Mouse (Mus musculus): ENCODE results near the gene Gm4491. TPM values are rescaled to one million over a fixed set of nuclear protein-coding genes. Genes with fewer than 3 reads are reported as not detected.

Gm4491 gene
- polyA plus RNA-seq (2015; fragmentation: Nextera tagmentation; extraction: Ambion mirVana), result not detected in 2 replicates

DNA sequence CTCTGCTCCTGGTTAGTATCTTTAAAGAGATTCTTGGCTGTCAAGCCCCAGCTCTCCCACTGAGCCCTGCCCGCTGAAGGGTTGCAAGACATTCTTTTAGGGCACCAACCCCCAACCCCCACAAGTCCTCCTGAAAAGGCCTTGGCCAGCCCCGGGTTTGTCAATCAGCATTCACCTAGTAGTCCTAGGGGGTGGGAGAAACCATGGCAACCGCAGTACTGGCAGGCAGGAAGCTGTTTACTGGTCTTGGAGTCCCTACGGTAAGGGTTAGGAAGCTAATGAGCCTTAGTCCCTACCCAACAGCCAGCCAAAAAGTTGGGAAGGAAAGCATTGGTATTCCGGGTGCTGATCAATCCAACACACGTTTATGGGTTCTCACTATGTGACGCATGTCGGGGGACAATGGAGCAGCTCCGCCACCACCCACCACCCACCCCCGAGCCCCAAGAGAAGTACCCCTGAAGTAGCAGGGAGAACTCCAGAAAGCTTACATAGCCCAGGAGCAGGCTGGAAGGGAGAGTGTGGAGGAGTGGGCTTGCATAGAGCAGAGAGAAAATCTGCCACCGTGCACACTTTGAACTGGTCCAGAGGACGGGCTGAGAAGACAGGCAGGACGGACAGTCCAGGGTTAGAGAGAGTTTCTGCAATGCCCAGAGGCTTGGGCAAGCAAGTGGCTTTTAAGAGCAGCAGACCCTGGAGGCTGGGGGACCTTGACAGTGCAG is at the start of gene Gm4491:
TSS of gene Gm4491 (minus strand) at position 61 of the 722 bp plus-strand sequence.

GRCm38 (mm10) chr14:57133161-57133661 is 17.5 kb upstream of the Gm4491 start, which contains the start of gene Gjb6:
TSS of gene Gjb6 (minus strand) at chr14:57133611.

GRCm38 (mm10) chr14:57104106-57105023 is 11.3 kb downstream of the Gm4491 start, which contains the start of gene Gjb2:
TSS of gene Gjb2 (minus strand) at chr14:57104702.

Other genes starting within 250 kb of the Gm4491 start
- 19.7 and 20.2 TPM in 2 replicates for gene Zmym2, start 229.2 kb downstream of the Gm4491 start, polyA plus RNA-seq (2015; fragmentation: Nextera tagmentation; extraction: Ambion mirVana)
- 0.11 and 0.38 TPM in 2 replicates for gene Gja3, start 57.8 kb downstream of the Gm4491 start, polyA plus RNA-seq (2015; fragmentation: Nextera tagmentation; extraction: Ambion mirVana)
- gene Gjb2, start 11.2 kb downstream of the Gm4491 start, polyA plus RNA-seq (2015; fragmentation: Nextera tagmentation; extraction: Ambion mirVana), result 2.5 and 4.2 TPM in 2 replicates
- not detected in 2 replicates for gene Gjb6, start 17.7 kb upstream of the Gm4491 start, polyA plus RNA-seq (2015; fragmentation: Nextera tagmentation; extraction: Ambion mirVana)